Mouse (Mus musculus) spleen, postnatal 10 days (tissue): ENCODE measurements around the gene Pard3.

Source experiments
- DNase-seq, 2 experiments: peaks; one replicate each; pipeline ENCODE4 v3.0.0; 2021 to 2022; ENCODE audit warnings: low spot score in 2 of 2

Pard3 gene

DNA sequence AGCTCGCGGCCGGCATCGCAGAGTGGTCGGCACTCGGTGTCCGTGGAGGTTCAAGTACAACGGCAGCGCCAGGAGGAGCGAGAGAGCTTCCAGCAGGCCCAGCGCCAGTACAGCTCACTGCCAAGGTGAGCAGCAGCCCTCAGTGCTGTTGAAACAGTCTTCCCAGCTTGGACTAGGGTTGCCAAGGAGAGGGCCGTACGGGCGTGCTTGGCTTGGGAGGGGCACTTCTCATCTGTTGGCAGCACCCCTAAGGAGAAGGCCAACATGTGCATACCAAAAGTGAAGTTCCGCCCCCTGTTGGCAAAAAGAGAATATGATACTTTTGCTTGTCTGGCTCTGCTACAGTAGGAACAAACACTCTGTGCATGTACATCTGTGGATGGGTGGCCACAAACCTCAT, 539.4 kb downstream of the Pard3 start:
- no peak for DNase-seq

- no peak for DNase-seq
These were observed 545.0 kb downstream of the Pard3 start for GRCm38 (mm10) chr8:127608541-127609270.

DNA sequence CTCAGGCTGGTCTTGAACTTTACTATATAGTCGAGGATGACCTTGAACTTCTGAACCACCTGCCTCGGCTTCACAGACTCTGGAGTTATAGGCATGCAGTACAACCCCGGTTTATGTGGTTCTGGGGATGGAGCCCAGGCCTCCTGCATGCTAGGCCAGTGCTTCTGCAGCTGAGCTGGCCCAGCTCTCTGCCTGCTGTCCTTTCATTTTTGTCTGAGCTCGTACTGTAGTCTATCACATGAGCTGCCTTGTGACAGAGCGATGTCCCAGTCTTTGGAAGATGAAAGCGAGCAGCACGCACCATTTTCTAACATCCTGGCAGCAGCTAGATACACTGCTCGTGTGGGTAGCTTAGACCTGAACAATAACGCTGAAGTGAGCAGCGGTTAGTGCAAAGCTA, 545.6 kb downstream of the Pard3 start:
- DNase-seq, result no peak

- no peak for DNase-seq
These were observed 550.5 kb downstream of the Pard3 start for GRCm38 (mm10) chr8:127614206-127614605.

DNA sequence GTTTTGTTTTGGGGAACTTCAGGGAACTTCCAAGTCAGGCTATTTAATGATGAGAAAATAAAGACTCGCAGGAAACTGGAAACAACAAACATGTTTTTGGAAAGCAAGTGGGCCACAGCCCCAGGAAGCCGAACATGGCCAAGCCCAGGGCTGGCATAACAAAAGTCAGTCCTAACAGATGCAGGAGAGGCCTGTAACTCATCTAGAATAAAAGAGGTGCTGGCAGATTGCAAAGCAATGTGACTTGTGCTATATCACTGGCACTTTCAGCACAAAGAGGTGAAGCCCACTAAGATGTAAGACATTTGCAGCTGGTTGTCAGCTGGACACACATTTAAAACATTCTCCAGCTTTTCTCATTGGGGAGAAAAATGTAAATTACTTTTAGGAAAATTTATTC, 553.0 kb downstream of the Pard3 start:
- no peak for DNase-seq

GRCm38 (mm10) chr8:127622137-127622536, 558.4 kb downstream of the Pard3 start:
- DNase-seq, result no peak

DNA sequence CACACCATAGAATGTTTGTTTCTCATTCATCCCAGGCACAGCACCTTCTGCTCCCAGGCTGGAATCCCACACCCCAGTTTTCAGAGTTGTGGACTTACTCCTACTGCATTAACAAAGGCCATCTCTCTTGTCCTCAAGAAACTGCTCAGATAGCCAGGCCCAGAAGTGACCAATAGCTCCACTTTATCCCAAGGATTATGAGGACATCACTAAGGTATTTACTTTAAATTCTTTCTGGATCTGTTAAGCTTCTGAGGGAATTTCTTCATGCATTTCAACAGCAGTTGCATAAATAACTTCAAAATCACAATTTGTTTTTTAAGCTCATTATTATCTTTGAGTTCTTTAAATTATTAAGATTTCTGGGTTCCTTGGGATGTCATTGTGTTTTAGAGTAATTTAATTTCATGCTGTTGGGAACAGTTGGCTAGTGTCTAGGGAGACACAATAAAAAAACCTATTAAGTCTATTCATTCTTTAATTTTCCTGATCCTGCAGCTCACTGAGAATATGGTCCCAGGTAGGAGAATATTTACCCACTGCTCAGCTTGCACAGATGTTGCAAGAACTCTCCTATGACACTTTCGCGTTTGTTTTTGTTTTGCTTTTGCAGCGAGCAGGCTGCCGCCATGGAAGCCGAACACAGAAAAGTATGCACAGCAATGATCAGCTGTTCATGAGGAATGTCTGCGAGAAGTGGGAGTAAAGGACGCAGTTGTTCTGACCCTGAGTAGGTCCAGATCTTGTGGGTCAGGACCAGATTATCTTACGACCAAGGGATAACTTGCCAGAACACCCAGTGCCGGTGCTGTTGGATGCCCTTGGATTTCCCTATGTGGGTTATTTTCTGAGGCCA, 574.8 kb downstream of the Pard3 start:
- DNase-seq, result no peak

- DNase-seq, result no peak
These were observed 575.4 kb downstream of the Pard3 start for GRCm38 (mm10) chr8:127639088-127639453.

GRCm38 (mm10) chr8:127655559-127655958, 591.9 kb downstream of the Pard3 start:
- DNase-seq, result no peak
